Mouse (Mus musculus) neural tube, embryonic 13.5 days (tissue): ENCODE results near the gene Cln6. TPM values are rescaled to one million over a fixed set of nuclear protein-coding genes. Genes with fewer than 3 reads are reported as not detected.
"Not testable (repeated sequence)": the region's sequence is repeated elsewhere in the genome, so short reads cannot be mapped to it uniquely, and the experiment has no call there.

Source experiments
- ATAC-seq: fragments of 200-750 bp; cut with Nextera tagmentation; 2 replicates; pipeline ENCODE4 v1.8.0; 2017; ENCODE audit warnings: low read depth, mild to moderate bottlenecking, moderate TSS enrichment, moderate library complexity
- H3K27ac ChIP-seq: fragments of 300-500 bp; sonication (generic); replicated peaks from 2 replicates; pipeline ENCODE4 v1.5.1; 2015; ENCODE audit warnings: moderate library complexity, mild to moderate bottlenecking, inconsistent platforms
- H3K27me3 ChIP-seq: fragments of 300-500 bp; sonication (generic); 2 replicates; pipeline ENCODE4 v1.6.1; 2015; ENCODE audit warnings: mild to moderate bottlenecking, inconsistent platforms
- H3K36me3 ChIP-seq: fragments of 300-500 bp; sonication (generic); 2 replicates; pipeline ENCODE4 v1.6.1; 2015; ENCODE audit warnings: mild to moderate bottlenecking, inconsistent platforms
- H3K4me1 ChIP-seq: fragments of 300-500 bp; sonication (generic); replicated peaks from 2 replicates; pipeline ENCODE4 v1.6.1; 2015; ENCODE audit warnings: inconsistent platforms
- H3K4me2 ChIP-seq: fragments of 300-500 bp; sonication (generic); 2 replicates; pipeline ENCODE4 v1.6.1; 2015; ENCODE audit warnings: inconsistent platforms, mild to moderate bottlenecking, moderate library complexity
- H3K4me3 ChIP-seq: fragments of 300-500 bp; sonication (generic); 2 replicates; pipeline ENCODE4 v1.5.1; 2015; ENCODE audit warnings: mild to moderate bottlenecking, inconsistent platforms
- H3K9ac ChIP-seq: fragments of 300-500 bp; sonication (generic); 2 replicates; pipeline ENCODE4 v1.6.1; 2015; ENCODE audit warnings: moderate library complexity, mild to moderate bottlenecking, inconsistent platforms
- H3K9me3 ChIP-seq: fragments of 300-500 bp; sonication (generic); 2 replicates; pipeline ENCODE4 v1.6.1; 2016; ENCODE audit warnings: inconsistent platforms
- WGBS: fragments of 180-500 bp; shearing (Covaris S2); methylation state at CpG from one replicate; pipeline ENCODE4 v1.1.7; 2015; 5-methylcytosine and 5-hydroxymethylcytosine counted together
- polyA plus RNA-seq: library from polyadenylated mRNA; unstranded; fragments of >200 nt; fragmentation: Nextera tagmentation; extraction: Ambion mirVana; gene quantifications from 2 replicates; pipeline ENCODE4 v1.2.1, GENCODE M21; 2015

Gene Cln6
- polyA plus RNA-seq, 1 experiment from 2014 or later, result 4.8 TPM

- WGBS, result 83% methylated on average over 4 of the region's 4 CpGs
- H3K4me1 ChIP-seq, result peaks cover 8% of the 10 kb centered on the region
- H3K27me3 ChIP-seq, result no peaks in the 10 kb centered on the region
- H3K4me3 ChIP-seq, result no peak overlapping the region
- H3K27ac ChIP-seq, result no peak overlapping the region
- no peak for ATAC-seq
- H3K4me2 ChIP-seq, result no peak overlapping the region
- no peak overlapping the region for H3K9ac ChIP-seq
- H3K36me3 ChIP-seq, result no peaks in the 10 kb centered on the region
- H3K9me3 ChIP-seq, result no peaks in the 10 kb centered on the region
These were observed 20.6 kb upstream of the Cln6 start for GRCm38 (mm10) chr9:62817828-62818614.

- Histone ChIP-seq H3K27ac (no peak overlapping the region), H3K4me2 (no peak overlapping the region), H3K9me3 (no peaks in the 10 kb centered on the region), H3K36me3 (no peaks in the 10 kb centered on the region), H3K4me1 (peaks cover 8% of the 10 kb centered on the region), H3K9ac (no peak overlapping the region), H3K27me3 (no peaks in the 10 kb centered on the region), H3K4me3 (no peak overlapping the region)
- ATAC-seq, result no peak
- 86% methylated on average over 3 of the region's 3 CpGs for WGBS
These were observed 19.1 kb upstream of the Cln6 start for GRCm38 (mm10) chr9:62819494-62819893.

GRCm38 (mm10) chr9:62819910-62820309, 18.7 kb upstream of the Cln6 start:
- not testable (repeated sequence) for ATAC-seq, H3K36me3 ChIP-seq, H3K4me1 ChIP-seq, H3K27ac ChIP-seq, H3K9me3 ChIP-seq, H3K9ac ChIP-seq, H3K27me3 ChIP-seq, H3K4me3 ChIP-seq, H3K4me2 ChIP-seq
- WGBS, result 85% methylated on average over 6 of the region's 6 CpGs

- ATAC-seq, result no peak
- no peak overlapping the region for H3K9ac ChIP-seq
- H3K4me2 ChIP-seq, result no peak overlapping the region
- no peaks in the 10 kb centered on the region for H3K9me3 ChIP-seq
- H3K36me3 ChIP-seq, result no peaks in the 10 kb centered on the region
- H3K27me3 ChIP-seq, result no peaks in the 10 kb centered on the region
- H3K4me1 ChIP-seq, result peaks cover 14% of the 10 kb centered on the region
- H3K4me3 ChIP-seq, result no peak overlapping the region
- no peak overlapping the region for H3K27ac ChIP-seq
- 87% methylated on average over 6 of the region's 6 CpGs for WGBS
These were observed 17.8 kb upstream of the Cln6 start for GRCm38 (mm10) chr9:62820829-62821228.

GRCm38 (mm10) chr9:62821811-62822210, 16.8 kb upstream of the Cln6 start:
- Histone ChIP-seq H3K36me3 (no peaks in the 10 kb centered on the region), H3K4me1 (peaks cover 22% of the 10 kb centered on the region), H3K4me3 (no peak overlapping the region), H3K9ac (no peak overlapping the region), H3K4me2 (no peak overlapping the region), H3K9me3 (no peaks in the 10 kb centered on the region), H3K27me3 (no peaks in the 10 kb centered on the region), H3K27ac (no peak overlapping the region)
- no peak for ATAC-seq
- WGBS, result 96% methylated on average over 7 of the region's 7 CpGs

- no peak overlapping the region for H3K4me3 ChIP-seq
- H3K36me3 ChIP-seq, result no peaks in the 10 kb centered on the region
- WGBS, result 6% methylated on average over 9 of the region's 9 CpGs
These were observed 12.7 kb upstream of the Cln6 start for GRCm38 (mm10) chr9:62825791-62826393.

GRCm38 (mm10) chr9:62826456-62826855, 12.1 kb upstream of the Cln6 start:
- no peak for ATAC-seq
- Histone ChIP-seq H3K9me3 (no peaks in the 10 kb centered on the region), H3K4me1 (peaks cover 24% of the 10 kb centered on the region), H3K36me3 (no peaks in the 10 kb centered on the region), H3K4me3 (no peak overlapping the region), H3K9ac (no peak overlapping the region), H3K27me3 (no peaks in the 10 kb centered on the region), H3K4me2 (no peak overlapping the region), H3K27ac (peak overlapping the region; percentile 18; the same call in 1 of the 2 replicates)
- 10% methylated on average over 7 of the region's 7 CpGs for WGBS

More at GRCm38 (mm10) chr9:62825791-62826393, 12.7 kb upstream of the Cln6 start:
- ATAC-seq, result no peak
- no peak overlapping the region for H3K9ac ChIP-seq
- no peaks in the 10 kb centered on the region for H3K27me3 ChIP-seq
- no peaks in the 10 kb centered on the region for H3K9me3 ChIP-seq
- peaks cover 24% of the 10 kb centered on the region for H3K4me1 ChIP-seq
- 0 out of 2 replicates have a peak overlapping the region, but pooled peaks have one; percentile 4 for H3K4me2 ChIP-seq
- 0 out of 2 replicates have a peak overlapping the region, but pooled peaks have one; percentile 13 for H3K27ac ChIP-seq

- Histone ChIP-seq H3K27ac (peak overlapping the region; percentile 46), H3K9ac (peak overlapping the region; percentile 13; the same call in 1 of the 2 replicates), H3K9me3 (no peaks in the 10 kb centered on the region), H3K4me2 (peak overlapping the region; percentile 54), H3K27me3 (no peaks in the 10 kb centered on the region), H3K4me3 (peak overlapping the region; percentile 39), H3K36me3 (no peaks in the 10 kb centered on the region), H3K4me1 (peaks cover 24% of the 10 kb centered on the region)
- ATAC-seq, result peak; percentile 11; the same call in 1 of the 2 replicates
- 17% methylated on average over 24 of the region's 24 CpGs for WGBS
These were observed 10.5 kb upstream of the Cln6 start for GRCm38 (mm10) chr9:62827939-62828652.

- H3K9ac ChIP-seq, result peak overlapping the region; percentile 13; the same call in 1 of the 2 replicates
These were observed 9.9 kb upstream of the Cln6 start for GRCm38 (mm10) chr9:62828662-62829086.

GRCm38 (mm10) chr9:62829877-62830276, 8.7 kb upstream of the Cln6 start:
- Histone ChIP-seq H3K27ac (no peak overlapping the region), H3K4me3 (no peak overlapping the region), H3K36me3 (no peaks in the 10 kb centered on the region), H3K9ac (no peak overlapping the region), H3K9me3 (no peaks in the 10 kb centered on the region), H3K27me3 (no peaks in the 10 kb centered on the region), H3K4me1 (peaks cover 24% of the 10 kb centered on the region), H3K4me2 (no peak overlapping the region)
- ATAC-seq, result no peak
- 80% methylated on average over 6 of the region's 6 CpGs for WGBS

More at GRCm38 (mm10) chr9:62828662-62829086, 9.9 kb upstream of the Cln6 start:
- H3K4me1 ChIP-seq, result peaks cover 24% of the 10 kb centered on the region
- no peaks in the 10 kb centered on the region for H3K9me3 ChIP-seq
- H3K27me3 ChIP-seq, result no peaks in the 10 kb centered on the region
- WGBS, result under 1% methylated on average over 23 of the region's 23 CpGs
- H3K4me3 ChIP-seq, result peak overlapping the region; percentile 39
- peak; percentile 90 for ATAC-seq
- H3K36me3 ChIP-seq, result no peaks in the 10 kb centered on the region
- H3K4me2 ChIP-seq, result peak overlapping the region; percentile 54
- peak overlapping the region; percentile 59 for H3K27ac ChIP-seq

- ATAC-seq, result no peak
- H3K9ac ChIP-seq, result no peak overlapping the region
These were observed 3.7 kb upstream of the Cln6 start for GRCm38 (mm10) chr9:62834906-62835305.

More at GRCm38 (mm10) chr9:62834906-62835305, 3.7 kb upstream of the Cln6 start:
- H3K4me1 ChIP-seq, result peaks cover 20% of the 10 kb centered on the region
- 83% methylated on average over 5 of the region's 5 CpGs for WGBS
- no peak overlapping the region for H3K4me3 ChIP-seq
- H3K27me3 ChIP-seq, result peaks cover 3% of the 10 kb centered on the region; the same call in 1 of the 2 replicates
- H3K27ac ChIP-seq, result no peak overlapping the region
- H3K36me3 ChIP-seq, result no peaks in the 10 kb centered on the region
- no peak overlapping the region for H3K4me2 ChIP-seq
- H3K9me3 ChIP-seq, result no peaks in the 10 kb centered on the region
